Mouse (Mus musculus) Patski (cell line): ENCODE results near the gene Zkscan6. TPM values are rescaled to one million over a fixed set of nuclear protein-coding genes. Genes with fewer than 3 reads are reported as not detected.

Experiments used
- ATAC-seq: fragments of 100-300 bp; one replicate; pipeline ENCODE4 v1.8.0; 2021
- CTCF ChIA-PET: fragments of 350-600 bp; sonication (Branson Sonifier 250); formaldehyde crosslinking; loops from one replicate; lab custom pipeline; 2022; ENCODE audit warnings: inconsistent platforms; lab: Charles Lee
- POLR2A ChIA-PET: fragments of 350-600 bp; sonication (Branson Sonifier 250); formaldehyde crosslinking; loops from one replicate; lab custom pipeline; 2022; ENCODE audit warnings: antibody characterized with exemption, inconsistent platforms; lab: Charles Lee
- DNase-seq: peaks from one replicate; pipeline ENCODE4 v3.0.0-alpha.2; 2011; ENCODE audit warnings: low read depth, low spot score
- H3K27me3 ChIP-seq: fragments of 371-371 bp; one replicate; pipeline ENCODE4 v1.5.1; 2021
- CTCF ChIP-seq: fragments of 100-300 bp; IDR thresholded peaks from one replicate; pipeline ENCODE4 v1.5.1; 2021
- in situ Hi-C: fragments of 300-500 bp; cut with MboI; formaldehyde crosslinking; loops from 3 replicates; pipeline ENCODE4 v1.11.1; 2018; ENCODE audit warnings: low pct_unique_long_range_greater_than_20kb, mixed read lengths
- polyA plus RNA-seq: library from polyadenylated mRNA; unstranded; gene quantifications from one replicate; pipeline ENCODE4 v1.2.3, GENCODE M21; 2021

Zkscan6 gene
- polyA plus RNA-seq, 1 experiment from 2014 or later: 10.4 TPM

DNA sequence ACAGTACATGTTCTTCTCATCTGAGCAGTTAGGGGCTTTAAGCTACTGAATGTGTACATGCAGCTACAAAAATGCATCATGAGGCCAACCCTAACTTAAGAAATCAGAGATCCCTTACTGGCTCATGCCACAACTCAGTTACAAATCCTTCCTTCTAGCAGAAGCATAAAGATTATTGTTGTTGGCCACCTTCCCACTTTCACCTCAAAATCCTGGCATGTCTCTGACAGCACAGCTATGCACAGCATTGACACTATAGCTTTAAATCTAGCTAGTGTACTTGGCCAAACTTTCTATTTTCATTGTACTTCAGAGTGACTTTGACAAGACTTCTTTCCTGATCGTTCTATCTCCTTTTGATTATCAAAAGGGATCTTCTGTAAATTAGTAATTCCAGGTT lies 27.9 kb upstream of the Zkscan6 start:
- CTCF ChIA-PET: interaction anchor here (1.5 kb wide), 1 partner anchor 67 kb away, joined by 5 read pairs; no protein-coding TSS in a partner anchor
- ATAC-seq: no peak

DNA sequence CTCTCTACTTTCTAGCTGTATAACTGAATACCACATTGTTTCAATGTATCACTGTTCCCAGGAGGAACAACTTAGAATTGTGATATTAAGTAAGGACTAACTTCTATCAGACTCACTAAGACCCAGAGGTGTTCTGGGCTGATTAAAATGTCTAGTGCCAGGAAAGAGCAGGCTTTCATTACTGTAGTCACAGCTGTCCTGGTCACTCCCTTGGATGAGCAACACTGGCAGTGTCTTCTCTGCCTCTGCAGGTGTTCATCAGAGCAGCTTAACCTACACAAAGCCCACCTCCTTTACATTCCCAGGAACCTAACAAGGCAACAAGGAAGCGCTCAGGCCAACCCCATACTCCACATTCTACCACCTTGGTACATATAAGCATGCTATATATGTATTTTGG lies 27.4 kb upstream of the Zkscan6 start:
- ChIA-PET CTCF (interaction anchor here (1.5 kb wide), 1 partner anchor 68 kb away, joined by 5 read pairs; no protein-coding TSS in a partner anchor), POLR2A (no interaction called here)
- DNase-seq: no peak
- no peaks in the 10 kb centered on the region for H3K27me3 ChIP-seq
- ATAC-seq: no peak
- no peak for TF ChIP-seq CTCF
- in situ Hi-C loops: no loop called here

More for the DNA sequence above, 27.9 kb upstream of the Zkscan6 start:
- in situ Hi-C loops: no loop called here
- POLR2A ChIA-PET: no interaction called here
- no peak for DNase-seq
- no peaks in the 10 kb centered on the region for H3K27me3 ChIP-seq
- TF ChIP-seq CTCF: no peak

DNA sequence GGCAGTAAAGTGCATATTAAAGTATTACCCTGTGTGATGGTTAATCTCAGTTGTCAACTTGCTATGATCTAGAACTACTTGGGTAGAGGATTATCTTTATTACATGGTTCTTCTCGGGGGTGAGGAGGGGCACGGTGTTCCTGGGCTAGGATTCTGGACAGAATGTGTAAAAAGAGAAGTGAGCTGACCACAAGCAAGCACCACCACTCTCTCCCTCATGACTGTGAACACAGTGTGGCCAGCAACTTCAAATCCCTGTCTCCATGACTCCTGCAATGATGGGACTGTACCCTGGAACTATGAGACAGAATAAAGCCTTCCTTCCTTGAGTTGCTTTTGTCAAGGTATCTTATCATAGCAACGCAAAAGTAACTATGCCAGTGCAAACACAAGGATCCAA lies 25.4 kb upstream of the Zkscan6 start:
- no peaks in the 10 kb centered on the region for H3K27me3 ChIP-seq
- ATAC-seq (no peak), DNase-seq (no peak)
- ChIA-PET POLR2A (interaction anchor here (0.6 kb wide), 1 partner anchor 199 kb away, joined by 3 read pairs; no protein-coding TSS in a partner anchor), CTCF (interaction anchor here (2.2 kb wide), 1 partner anchor 9 kb away, joined by 6 read pairs; no protein-coding TSS in a partner anchor)
- no peak for TF ChIP-seq CTCF
- in situ Hi-C loops: no loop called here

DNA sequence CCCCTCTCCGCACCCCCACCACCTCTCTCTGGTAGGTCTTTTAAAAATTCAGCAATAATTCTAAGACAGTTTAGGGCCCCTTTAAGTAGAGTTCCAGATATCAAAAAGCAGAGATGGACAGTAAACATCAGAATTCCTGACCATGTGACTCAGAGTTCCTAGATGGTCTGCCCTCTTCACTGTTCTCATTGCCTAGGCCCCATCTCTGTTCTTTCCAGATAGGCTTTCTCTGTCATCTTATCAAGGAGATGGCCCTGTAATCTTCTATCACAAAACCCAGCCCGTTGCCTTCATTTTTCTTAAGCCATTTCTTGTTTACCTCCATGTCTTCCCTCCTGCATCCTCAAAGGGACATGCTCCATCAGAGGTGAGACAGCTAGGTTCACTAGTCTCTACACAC lies 20.8 kb upstream of the Zkscan6 start:
- ChIA-PET POLR2A (no interaction called here), CTCF (interaction anchor here (1.2 to 2.2 kb wide), 2 partner anchors 8 to 10 kb away, joined by 3 to 7 read pairs; no protein-coding TSS in a partner anchor)
- in situ Hi-C loops: no loop called here
- ATAC-seq (no peak), DNase-seq (no peak)
- H3K27me3 ChIP-seq: no peaks in the 10 kb centered on the region
- no peak for TF ChIP-seq CTCF

DNA sequence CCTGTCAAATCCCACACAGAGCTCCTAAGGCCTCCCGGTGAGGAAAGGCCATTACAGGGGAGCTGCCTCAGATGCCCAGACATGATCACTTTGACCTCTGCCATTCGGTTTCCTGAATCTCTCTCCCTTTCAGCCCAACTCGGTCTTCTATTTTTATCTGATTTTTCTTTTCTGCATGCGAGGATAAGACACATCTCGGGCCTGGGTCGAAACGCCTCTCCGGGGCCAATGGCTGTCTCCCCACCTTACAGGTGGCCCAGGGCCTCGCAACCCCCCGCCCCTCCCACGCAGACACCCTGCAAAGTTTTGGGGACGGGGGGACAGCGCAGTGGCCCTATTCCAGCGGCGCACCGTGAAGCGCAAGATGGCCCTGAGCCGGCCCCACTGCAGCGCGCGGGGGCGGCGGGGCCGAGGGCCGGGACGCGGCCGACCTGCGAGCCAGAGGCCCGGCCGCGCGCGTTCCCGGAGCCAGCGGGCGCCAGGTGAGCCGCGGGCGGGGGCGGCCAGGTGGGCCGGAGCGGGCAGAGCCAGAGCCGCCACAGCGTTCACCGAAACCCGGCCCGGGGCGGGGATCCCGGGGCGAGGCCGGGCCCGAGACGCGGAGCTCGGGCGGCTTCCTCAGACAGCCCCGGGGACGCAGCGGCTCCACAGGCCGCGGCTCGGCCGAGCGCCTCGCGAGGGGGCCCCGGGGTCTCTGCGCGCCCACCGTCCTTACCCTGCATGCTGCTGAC lies 19.4 kb upstream of the Zkscan6 start:
- ChIA-PET POLR2A (interaction anchor here (0.7 to 1.8 kb wide), 2 partner anchors 13 to 18 kb away, joined by 6 to 8 read pairs; partner anchors contain the start of gene Zkscan6), CTCF (no interaction called here)
- in situ Hi-C loops: no loop called here
- DNase-seq (no peak), ATAC-seq (peak; percentile 66)
- TF ChIP-seq CTCF: no peak
- H3K27me3 ChIP-seq: no peaks in the 10 kb centered on the region

DNA sequence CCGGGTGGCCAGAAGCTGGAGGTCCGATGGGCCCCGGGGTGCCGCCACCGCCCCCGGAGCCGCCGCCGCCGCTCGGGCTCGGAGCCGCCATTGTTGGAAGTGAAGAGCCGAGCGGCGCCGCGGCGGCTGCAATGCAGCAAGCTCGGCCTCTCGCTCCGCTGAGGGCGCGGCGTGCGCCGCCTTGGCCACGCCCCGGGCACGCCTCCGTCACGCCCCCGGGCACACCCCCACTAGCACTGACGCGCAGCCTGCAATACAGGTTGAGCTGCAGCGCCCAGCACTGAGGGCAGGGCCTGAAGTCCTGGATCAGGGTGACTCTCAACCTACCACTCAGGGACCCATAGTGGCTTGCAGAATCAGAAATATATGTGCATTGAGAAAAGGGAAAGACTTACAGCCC lies 18.8 kb upstream of the Zkscan6 start, which contains the start of gene Map2k4:
TSS of gene Map2k4 (minus strand) at position 144 of the 400 bp plus-strand sequence.
- no peaks in the 10 kb centered on the region for H3K27me3 ChIP-seq
- in situ Hi-C loops: no loop called here
- DNase-seq: peak; percentile 55
- CTCF ChIA-PET: interaction anchor here (0.7 to 1.4 kb wide), 2 partner anchors 11 to 18 kb away, joined by 3 to 4 read pairs; partner anchors contain the start of gene Zkscan6
- ATAC-seq: peak; percentile 96
- POLR2A ChIA-PET: interaction anchor here (0.7 to 1.8 kb wide), 2 partner anchors 14 to 18 kb away, joined by 6 to 8 read pairs; partner anchors contain the start of gene Zkscan6
- TF ChIP-seq CTCF: no peak

DNA sequence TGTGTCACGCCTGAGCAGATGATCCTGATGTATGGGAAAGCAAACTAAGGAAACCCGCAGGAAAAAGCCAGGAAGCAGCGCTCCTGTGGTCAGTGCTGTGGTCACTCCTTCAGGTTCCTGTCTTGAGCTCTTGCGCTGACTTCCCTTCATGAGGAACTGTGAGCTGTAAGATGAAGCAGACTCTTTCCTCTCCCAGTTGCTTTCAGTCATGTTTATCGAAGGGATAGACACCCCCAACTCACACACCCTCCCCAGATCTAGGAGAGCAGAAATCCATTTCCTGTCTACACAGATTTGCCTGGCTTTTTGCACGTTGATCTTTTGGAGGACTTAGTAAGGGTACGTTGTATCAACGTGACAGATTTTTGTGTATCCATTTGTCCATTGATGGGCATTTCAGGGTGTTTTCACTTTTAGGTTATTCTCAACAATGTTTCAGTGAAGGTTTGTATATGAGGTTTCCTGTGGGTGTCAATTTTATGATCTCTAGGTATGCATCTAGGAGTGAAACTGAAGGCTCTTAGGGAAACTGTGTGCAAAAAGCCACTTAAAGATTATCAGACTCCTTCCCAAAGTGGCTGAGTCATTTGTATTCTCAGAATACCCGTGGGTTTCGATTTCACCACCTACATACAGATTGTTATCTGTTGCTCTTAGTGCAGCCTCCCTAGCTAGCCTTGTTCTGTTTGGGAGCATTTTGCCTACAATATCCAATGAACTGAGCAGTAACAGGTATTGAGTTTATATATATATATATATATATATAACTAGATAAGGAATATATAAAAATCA lies 12.4 kb upstream of the Zkscan6 start:
- ChIA-PET POLR2A (no interaction called here), CTCF (interaction anchor here (2.7 kb wide), 1 partner anchor 11 kb away, joined by 14 read pairs; the partner anchor contains the start of gene Zkscan6)
- in situ Hi-C loops: no loop called here
- ATAC-seq (no peak), DNase-seq (no peak)
- TF ChIP-seq CTCF: no peak
- H3K27me3 ChIP-seq: no peaks in the 10 kb centered on the region

DNA sequence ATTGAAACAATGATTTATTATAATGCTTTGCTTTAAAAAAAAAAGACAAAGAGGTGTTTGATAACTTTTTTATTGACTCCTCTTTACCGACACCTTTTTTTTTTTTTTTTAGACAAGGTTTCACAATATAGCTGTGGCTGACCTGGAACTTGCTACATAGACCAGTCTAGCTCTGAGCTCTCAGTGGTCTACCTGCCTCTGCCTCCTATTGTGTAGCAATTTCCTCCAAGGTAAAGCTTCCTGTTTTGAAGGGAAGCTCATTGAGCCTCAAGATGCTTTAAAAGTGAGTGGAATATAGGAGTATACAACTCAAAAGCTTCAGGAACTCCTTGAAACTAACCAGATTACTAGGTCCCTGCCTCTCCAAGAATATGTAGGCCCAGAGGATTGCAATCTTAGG lies 11.1 kb upstream of the Zkscan6 start:
- DNase-seq: no peak
- ChIA-PET POLR2A (no interaction called here), CTCF (interaction anchor here (2.7 kb wide), 1 partner anchor 10 kb away, joined by 14 read pairs; the partner anchor contains the start of gene Zkscan6)
- no peak for TF ChIP-seq CTCF
- in situ Hi-C loops: no loop called here
- no peaks in the 10 kb centered on the region for H3K27me3 ChIP-seq
- ATAC-seq: no peak

DNA sequence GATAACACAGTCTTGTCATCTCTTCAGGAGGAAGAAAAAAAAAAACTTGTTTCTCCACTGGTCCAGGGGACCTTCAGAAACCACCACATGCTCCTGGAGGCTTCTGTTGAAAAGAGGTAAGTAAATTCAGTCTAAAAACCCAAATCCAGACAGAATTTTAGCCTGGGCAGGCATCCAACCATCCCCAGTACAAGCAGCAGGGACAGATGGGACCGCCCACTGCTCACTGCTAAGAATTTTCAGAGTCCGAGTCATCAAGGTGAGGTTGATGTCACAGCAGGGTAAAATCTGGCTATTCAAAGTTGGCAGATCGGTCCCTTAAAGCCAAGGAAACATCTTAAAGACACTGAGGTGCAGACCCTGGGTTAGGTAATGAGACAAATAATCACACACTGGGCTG lies 5.1 kb upstream of the Zkscan6 start:
- ATAC-seq (no peak), DNase-seq (no peak)

DNA sequence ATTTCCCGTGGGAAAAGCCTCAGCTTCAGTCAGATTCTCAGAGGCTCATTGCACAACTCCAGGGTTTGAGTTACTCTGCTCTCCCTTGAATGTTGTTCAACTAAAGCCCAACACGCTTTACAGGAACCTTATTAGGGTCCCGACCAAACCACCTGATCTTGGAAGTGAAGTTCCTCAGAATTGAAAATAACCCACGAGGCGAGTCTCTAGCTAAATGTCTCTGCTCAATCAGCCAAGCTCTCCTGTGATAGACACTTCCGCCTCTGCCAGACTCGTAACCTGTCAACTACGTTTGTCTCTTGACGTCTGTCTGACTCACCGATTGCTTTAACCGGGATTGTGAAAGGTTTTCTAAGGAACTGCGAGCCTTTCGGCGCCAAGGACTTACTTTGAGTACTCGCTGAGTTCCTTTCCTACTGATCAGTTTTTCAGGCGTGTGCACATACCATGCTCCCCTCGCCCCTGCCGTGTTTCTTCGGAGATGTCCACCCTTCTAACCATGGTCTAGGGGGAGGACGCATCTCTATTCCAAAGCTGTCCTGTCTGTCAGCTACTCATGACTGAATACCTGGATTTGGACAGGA lies 562 bp upstream of the Zkscan6 start:
- H3K27me3 ChIP-seq: no peaks in the 10 kb centered on the region
- no peak for TF ChIP-seq CTCF
- POLR2A ChIA-PET: interaction anchor here (1.3 to 2.6 kb wide), 2 partner anchors 18 to 26 kb away, joined by 3 to 8 read pairs; partner anchors contain the start of gene Map2k4
- CTCF ChIA-PET: interaction anchor here (1.1 to 2.5 kb wide), 3 partner anchors 11 to 18 kb away, joined by 4 to 14 read pairs (median 5); partner anchors contain the start of gene Map2k4
- ATAC-seq: peak; percentile 62
- no peak for DNase-seq
- in situ Hi-C loops: no loop called here

More for the DNA sequence above, 5.1 kb upstream of the Zkscan6 start:
- in situ Hi-C loops: no loop called here
- POLR2A ChIA-PET: no interaction called here
- CTCF ChIA-PET: interaction anchor here (1.6 kb wide), 1 partner anchor 9 kb away, joined by 4 read pairs; no protein-coding TSS in a partner anchor
- H3K27me3 ChIP-seq: no peaks in the 10 kb centered on the region
- no peak for TF ChIP-seq CTCF
